Mouse (Mus musculus): ENCODE measurements at regions not wholly inside any gene's neighbourhood (a gene's known extent, or its start where the extent isn't known, plus 50 kb on each side); places are given as distances from the start of the nearest gene placed in this dataset.

GRCm38 (mm10) chr10:31034782-31035181 is 192.2 kb upstream of the Hey2 start:
- Histone ChIP-seq H3K36me3 (ENCODE audit: control insufficient read depth, insufficient read depth) (no peaks in the 10 kb centered on the region), H3K27me3 (ENCODE audit: control insufficient read depth, insufficient read depth, low read length) (no peaks in the 10 kb centered on the region), H3K9ac (ENCODE audit: low read length) (no peak overlapping the region), H3K9me3 (replicated peaks; ENCODE audit: control insufficient read depth, low read length) (no peaks in the 10 kb centered on the region), H3K27ac (ENCODE audit: low read length) (peak overlapping the region; percentile 53), H3K4me2 (ENCODE audit: low read depth, low read length) (no peak overlapping the region), H3K4me3 (ENCODE audit: low read length) (no peak overlapping the region), H3K4me1 (ENCODE audit: control insufficient read depth, insufficient read depth, low read length) (peaks cover 7% of the 10 kb centered on the region)
- peak; percentile 78 for ATAC-seq (replicated peaks; ENCODE audit: extremely low read depth, insufficient read depth, low FRiP score)
- WGBS, result 23% methylated on average over 3 of the region's 3 CpGs

- ATAC-seq (replicated peaks; ENCODE audit: extremely low read depth, insufficient read depth, low FRiP score), result no peak
- Histone ChIP-seq H3K27ac (ENCODE audit: low read length) (no peak overlapping the region), H3K36me3 (ENCODE audit: control insufficient read depth, insufficient read depth) (no peaks in the 10 kb centered on the region), H3K4me3 (ENCODE audit: low read length) (no peak overlapping the region), H3K9me3 (replicated peaks; ENCODE audit: control insufficient read depth, low read length) (0 out of 2 replicates have a peak, but pooled peaks cover 5% of the 10 kb centered on the region), H3K9ac (ENCODE audit: low read length) (no peak overlapping the region), H3K4me2 (ENCODE audit: low read depth, low read length) (no peak overlapping the region), H3K27me3 (ENCODE audit: control insufficient read depth, insufficient read depth, low read length) (no peaks in the 10 kb centered on the region), H3K4me1 (ENCODE audit: control insufficient read depth, insufficient read depth, low read length) (peaks cover 7% of the 10 kb centered on the region)
- WGBS, result 78% methylated on average over 2 of the region's 2 CpGs
Observed at GRCm38 (mm10) chr10:31030676-31031075, 188.1 kb upstream of the Hey2 start.

GRCm38 (mm10) chr10:31026440-31026839 is 183.8 kb upstream of the Hey2 start:
- no peak overlapping the region for H3K9ac ChIP-seq (ENCODE audit: low read length)
- H3K9me3 ChIP-seq (replicated peaks; ENCODE audit: control insufficient read depth, low read length), result 0 out of 2 replicates have a peak, but pooled peaks cover 5% of the 10 kb centered on the region
- no peak overlapping the region for H3K4me2 ChIP-seq (ENCODE audit: low read depth, low read length)
- ATAC-seq (replicated peaks; ENCODE audit: extremely low read depth, insufficient read depth, low FRiP score), result no peak
- no peak overlapping the region for H3K27ac ChIP-seq (ENCODE audit: low read length)
- H3K27me3 ChIP-seq (ENCODE audit: control insufficient read depth, insufficient read depth, low read length), result no peaks in the 10 kb centered on the region
- H3K36me3 ChIP-seq (ENCODE audit: control insufficient read depth, insufficient read depth), result no peaks in the 10 kb centered on the region
- no peaks in the 10 kb centered on the region for H3K4me1 ChIP-seq (ENCODE audit: control insufficient read depth, insufficient read depth, low read length)
- no peak overlapping the region for H3K4me3 ChIP-seq (ENCODE audit: low read length)
- WGBS, result 51% methylated on average over 1 of the region's 1 CpGs

GRCm38 (mm10) chr10:31012669-31013358 is 170.2 kb upstream of the Hey2 start:
- Histone ChIP-seq H3K9me3 (replicated peaks; ENCODE audit: control insufficient read depth, low read length) (no peaks in the 10 kb centered on the region), H3K27ac (ENCODE audit: low read length) (no peak overlapping the region), H3K9ac (ENCODE audit: low read length) (no peak overlapping the region), H3K36me3 (ENCODE audit: control insufficient read depth, insufficient read depth) (no peaks in the 10 kb centered on the region), H3K4me3 (ENCODE audit: low read length) (no peak overlapping the region), H3K4me1 (ENCODE audit: control insufficient read depth, insufficient read depth, low read length) (no peaks in the 10 kb centered on the region), H3K4me2 (ENCODE audit: low read depth, low read length) (no peak overlapping the region), H3K27me3 (ENCODE audit: control insufficient read depth, insufficient read depth, low read length) (no peaks in the 10 kb centered on the region; the same call in 1 of the 2 replicates)
- no peak for ATAC-seq (replicated peaks; ENCODE audit: extremely low read depth, insufficient read depth, low FRiP score)
- WGBS, result 82% methylated on average over 18 of the region's 18 CpGs

- Histone ChIP-seq H3K4me3 (ENCODE audit: low read length) (no peak overlapping the region), H3K27me3 (ENCODE audit: control insufficient read depth, insufficient read depth, low read length) (no peaks in the 10 kb centered on the region; the same call in 1 of the 2 replicates), H3K4me1 (ENCODE audit: control insufficient read depth, insufficient read depth, low read length) (no peaks in the 10 kb centered on the region), H3K4me2 (ENCODE audit: low read depth, low read length) (no peak overlapping the region), H3K9ac (ENCODE audit: low read length) (no peak overlapping the region), H3K36me3 (ENCODE audit: control insufficient read depth, insufficient read depth) (no peaks in the 10 kb centered on the region), H3K9me3 (replicated peaks; ENCODE audit: control insufficient read depth, low read length) (no peaks in the 10 kb centered on the region), H3K27ac (ENCODE audit: low read length) (no peak overlapping the region)
- 49% methylated on average over 1 of the region's 1 CpGs for WGBS
- no peak for ATAC-seq (replicated peaks; ENCODE audit: extremely low read depth, insufficient read depth, low FRiP score)
Observed at GRCm38 (mm10) chr10:31009955-31010254, 167.3 kb upstream of the Hey2 start.

GRCm38 (mm10) chr10:31009128-31009954 is 166.7 kb upstream of the Hey2 start:
- H3K36me3 ChIP-seq (ENCODE audit: control insufficient read depth, insufficient read depth), result no peaks in the 10 kb centered on the region
- no peaks in the 10 kb centered on the region for H3K4me1 ChIP-seq (ENCODE audit: control insufficient read depth, insufficient read depth, low read length)
- no peaks in the 10 kb centered on the region; the same call in 1 of the 2 replicates for H3K27me3 ChIP-seq (ENCODE audit: control insufficient read depth, insufficient read depth, low read length)
- no peak overlapping the region for H3K4me3 ChIP-seq (ENCODE audit: low read length)
- H3K9me3 ChIP-seq (replicated peaks; ENCODE audit: control insufficient read depth, low read length), result no peaks in the 10 kb centered on the region
- no peak overlapping the region for H3K9ac ChIP-seq (ENCODE audit: low read length)
- H3K27ac ChIP-seq (ENCODE audit: low read length), result no peak overlapping the region
- no peak overlapping the region for H3K4me2 ChIP-seq (ENCODE audit: low read depth, low read length)
- WGBS, result 67% methylated on average over 5 of the region's 5 CpGs
- ATAC-seq (replicated peaks; ENCODE audit: extremely low read depth, insufficient read depth, low FRiP score), result no peak

GRCm38 (mm10) chr10:30998163-30998944 is 155.8 kb upstream of the Hey2 start:
- 0 out of 2 replicates have a peak, but pooled peaks cover 2% of the 10 kb centered on the region for H3K4me1 ChIP-seq (ENCODE audit: control insufficient read depth, insufficient read depth, low read length)
- no peak overlapping the region for H3K27ac ChIP-seq (ENCODE audit: low read length)
- no peaks in the 10 kb centered on the region for H3K36me3 ChIP-seq (ENCODE audit: control insufficient read depth, insufficient read depth)
- H3K9ac ChIP-seq (ENCODE audit: low read length), result no peak overlapping the region
- no peak overlapping the region for H3K4me2 ChIP-seq (ENCODE audit: low read depth, low read length)
- H3K9me3 ChIP-seq (replicated peaks; ENCODE audit: control insufficient read depth, low read length), result no peaks in the 10 kb centered on the region
- 43% methylated on average over 12 of the region's 12 CpGs for WGBS
- H3K27me3 ChIP-seq (ENCODE audit: control insufficient read depth, insufficient read depth, low read length), result no peaks in the 10 kb centered on the region
- ATAC-seq (replicated peaks; ENCODE audit: extremely low read depth, insufficient read depth, low FRiP score), result peak; percentile 63
- no peak overlapping the region for H3K4me3 ChIP-seq (ENCODE audit: low read length)

- H3K4me2 ChIP-seq (ENCODE audit: low read depth, low read length), result no peak overlapping the region
- no peaks in the 10 kb centered on the region for H3K4me1 ChIP-seq (ENCODE audit: control insufficient read depth, insufficient read depth, low read length)
- no peaks in the 10 kb centered on the region for H3K9me3 ChIP-seq (replicated peaks; ENCODE audit: control insufficient read depth, low read length)
- no peak overlapping the region for H3K9ac ChIP-seq (ENCODE audit: low read length)
- 69% methylated on average over 3 of the region's 3 CpGs for WGBS
- no peak for ATAC-seq (replicated peaks; ENCODE audit: extremely low read depth, insufficient read depth, low FRiP score)
- no peak overlapping the region for H3K27ac ChIP-seq (ENCODE audit: low read length)
- H3K36me3 ChIP-seq (ENCODE audit: control insufficient read depth, insufficient read depth), result no peaks in the 10 kb centered on the region
- no peaks in the 10 kb centered on the region for H3K27me3 ChIP-seq (ENCODE audit: control insufficient read depth, insufficient read depth, low read length)
- no peak overlapping the region for H3K4me3 ChIP-seq (ENCODE audit: low read length)
Observed at GRCm38 (mm10) chr10:30992167-30992566, 149.6 kb upstream of the Hey2 start.
